Mouse (Mus musculus) intestine, embryonic 15.5 days (tissue): ENCODE results near the gene Mfsd4b5. TPM values are rescaled to one million over a fixed set of nuclear protein-coding genes. Genes with fewer than 3 reads are reported as not detected.

Experiments used
- polyA plus RNA-seq: library from polyadenylated mRNA; unstranded; fragments of >200 nt; fragmentation: Nextera tagmentation; extraction: Ambion mirVana; gene quantifications from 2 replicates; pipeline ENCODE4 v1.2.1, GENCODE M21; 2015

Gene Mfsd4b5
- polyA plus RNA-seq, 1 experiment from 2014 or later = 0.29 TPM

Other genes with a start within 250 kb of the Mfsd4b5 start
- gene Mfsd4b4, start 87.4 kb downstream of the Mfsd4b5 start, polyA plus RNA-seq = 3.3 TPM in 2 replicates
- gene Mfsd4b2, start 59.7 kb downstream of the Mfsd4b5 start, polyA plus RNA-seq = 1.0 and 1.4 TPM in 2 replicates
- gene Mfsd4b3, start 26.5 kb downstream of the Mfsd4b5 start, polyA plus RNA-seq = 5.5 and 5.6 TPM in 2 replicates
- gene Mfsd4b1, start 38.6 kb upstream of the Mfsd4b5 start, polyA plus RNA-seq = 0.85 and 0.90 TPM in 2 replicates
- gene Slc16a10, start 155.6 kb upstream of the Mfsd4b5 start, polyA plus RNA-seq = 36.1 and 37.4 TPM in 2 replicates